Mouse (Mus musculus): Measurements from ENCODE around the gene Cabp4. TPM values are rescaled to one million over a fixed set of nuclear protein-coding genes. Genes with fewer than 3 reads are reported as not detected.

Cabp4 gene
- not detected for polyA plus RNA-seq (2017; shearing (Covaris generic))

GRCm38 (mm10) chr19:4143759-4144268 is at the start of gene Cabp4:
Gene Cabp4 (minus strand): TSS chr19:4144033.

GRCm38 (mm10) chr19:4191528-4192250 is 47.9 kb upstream of the Cabp4 start, which contains the start of gene Ppp1ca:
Gene Ppp1ca (plus strand): TSS chr19:4192065.

GRCm38 (mm10) chr19:4190831-4191334 is 47.0 kb upstream of the Cabp4 start, which contains the start of gene Tbc1d10c:
Gene Tbc1d10c (minus strand): TSS chr19:4191284.

DNA sequence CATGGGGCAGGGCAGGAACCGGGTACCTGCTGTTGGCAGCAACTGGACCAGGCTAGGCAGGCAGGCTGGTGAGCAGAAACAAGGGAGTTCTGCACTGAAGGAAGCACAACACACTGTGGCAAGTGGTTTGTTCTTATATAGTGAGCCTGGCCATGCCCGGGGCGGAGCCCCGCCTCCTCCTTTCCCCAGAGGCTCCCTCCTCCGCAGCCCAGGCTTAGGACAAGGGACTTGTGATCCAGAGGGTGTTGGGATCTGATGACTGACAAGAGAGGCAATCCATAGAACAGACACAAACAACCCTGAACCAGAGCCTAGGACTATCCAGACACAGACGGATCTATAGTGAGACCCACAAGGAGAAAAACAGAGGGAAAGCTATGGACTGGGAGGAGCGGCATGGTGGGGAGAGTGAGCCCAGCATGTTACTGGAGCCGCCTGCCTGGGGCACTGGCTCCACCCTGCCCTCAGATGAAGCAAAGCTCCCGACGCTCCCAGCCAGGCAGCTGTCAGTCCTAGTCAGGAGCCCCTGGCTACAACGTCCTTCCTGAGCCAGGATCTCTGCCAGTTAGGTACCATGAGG is 31.6 kb upstream of the Cabp4 start, which contains the start of gene Carns1:
Gene Carns1, minus strand, starts transcription at position 112 of the 580 bp plus-strand sequence.

DNA sequence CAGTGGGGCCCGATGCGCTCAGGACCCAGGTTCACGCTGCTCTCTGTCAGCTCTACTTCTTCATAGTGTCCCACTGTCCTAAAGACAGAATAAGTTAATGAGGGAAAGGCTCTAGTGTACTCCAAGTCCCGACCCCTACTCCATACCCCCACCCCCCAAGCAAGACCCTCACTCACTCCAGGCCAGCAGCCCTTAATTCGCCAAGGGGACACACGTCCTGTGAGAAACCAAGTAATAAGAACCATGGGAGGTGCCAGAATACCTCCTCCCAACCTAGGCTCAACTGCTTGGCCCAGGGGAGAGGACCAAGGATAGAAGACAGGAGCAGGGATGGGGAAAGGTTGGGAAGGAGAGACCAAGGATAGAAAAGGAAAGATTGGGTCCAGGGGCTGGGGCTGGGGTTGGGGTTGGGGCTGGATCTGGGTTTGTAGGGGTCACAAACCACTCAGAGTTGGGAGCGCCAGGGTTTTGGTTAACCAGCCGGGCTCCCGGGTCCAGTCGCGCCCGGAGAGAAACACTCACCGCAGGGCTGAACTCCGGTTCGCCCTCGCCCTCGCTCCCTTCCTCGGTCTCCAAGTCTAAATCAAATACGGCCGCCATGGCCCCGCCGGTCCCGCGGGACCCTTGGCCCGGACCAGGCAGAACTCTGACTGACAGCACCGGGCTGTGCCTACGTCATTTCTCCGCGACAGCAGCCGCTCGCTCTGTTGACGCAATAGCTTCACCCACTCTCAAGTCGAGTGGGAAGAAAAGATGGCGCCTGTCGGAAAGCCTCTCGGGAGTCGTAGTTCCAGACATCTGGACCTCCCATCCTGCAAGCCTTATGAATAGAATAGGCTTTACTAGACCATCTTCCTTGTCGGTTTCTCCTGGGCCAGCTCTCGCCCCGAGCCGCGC is 19.1 kb upstream of the Cabp4 start, which contains the start of gene Rps6kb2:
Gene Rps6kb2, minus strand, starts transcription at position 709 of the 897 bp plus-strand sequence.

DNA sequence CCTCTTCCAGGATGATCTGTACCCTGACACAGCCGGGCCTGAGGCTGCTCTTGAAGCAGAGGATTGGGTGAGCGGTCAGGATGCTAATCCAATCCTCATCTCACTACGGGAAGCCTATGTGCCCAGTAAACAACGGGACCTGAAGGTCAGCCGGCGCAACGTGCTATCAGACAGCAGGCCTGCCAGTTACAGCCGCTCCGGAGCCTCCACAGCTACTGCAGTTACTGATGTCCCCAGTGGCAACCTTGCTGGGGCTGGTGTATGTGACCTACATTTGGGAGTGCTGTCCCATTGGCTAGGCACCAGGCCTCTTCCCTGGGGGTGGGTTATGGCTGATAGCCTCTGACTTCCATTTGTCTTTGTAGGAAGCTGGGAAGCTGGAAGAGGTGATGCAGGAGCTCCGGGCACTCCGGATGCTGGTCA is 9.4 kb upstream of the Cabp4 start, which contains the start of gene Ptprcap:
Gene Ptprcap, plus strand, starts transcription at position 373 of the 423 bp plus-strand sequence.

GRCm38 (mm10) chr19:4148491-4148806 is 4.6 kb upstream of the Cabp4 start, which contains the start of gene Coro1b:
Gene Coro1b (plus strand): TSS chr19:4148619.

GRCm38 (mm10) chr19:4139446-4139845 is 4.4 kb downstream of the Cabp4 start, which contains the start of gene Gpr152:
Gene Gpr152 (plus strand): TSS chr19:4139787.

DNA sequence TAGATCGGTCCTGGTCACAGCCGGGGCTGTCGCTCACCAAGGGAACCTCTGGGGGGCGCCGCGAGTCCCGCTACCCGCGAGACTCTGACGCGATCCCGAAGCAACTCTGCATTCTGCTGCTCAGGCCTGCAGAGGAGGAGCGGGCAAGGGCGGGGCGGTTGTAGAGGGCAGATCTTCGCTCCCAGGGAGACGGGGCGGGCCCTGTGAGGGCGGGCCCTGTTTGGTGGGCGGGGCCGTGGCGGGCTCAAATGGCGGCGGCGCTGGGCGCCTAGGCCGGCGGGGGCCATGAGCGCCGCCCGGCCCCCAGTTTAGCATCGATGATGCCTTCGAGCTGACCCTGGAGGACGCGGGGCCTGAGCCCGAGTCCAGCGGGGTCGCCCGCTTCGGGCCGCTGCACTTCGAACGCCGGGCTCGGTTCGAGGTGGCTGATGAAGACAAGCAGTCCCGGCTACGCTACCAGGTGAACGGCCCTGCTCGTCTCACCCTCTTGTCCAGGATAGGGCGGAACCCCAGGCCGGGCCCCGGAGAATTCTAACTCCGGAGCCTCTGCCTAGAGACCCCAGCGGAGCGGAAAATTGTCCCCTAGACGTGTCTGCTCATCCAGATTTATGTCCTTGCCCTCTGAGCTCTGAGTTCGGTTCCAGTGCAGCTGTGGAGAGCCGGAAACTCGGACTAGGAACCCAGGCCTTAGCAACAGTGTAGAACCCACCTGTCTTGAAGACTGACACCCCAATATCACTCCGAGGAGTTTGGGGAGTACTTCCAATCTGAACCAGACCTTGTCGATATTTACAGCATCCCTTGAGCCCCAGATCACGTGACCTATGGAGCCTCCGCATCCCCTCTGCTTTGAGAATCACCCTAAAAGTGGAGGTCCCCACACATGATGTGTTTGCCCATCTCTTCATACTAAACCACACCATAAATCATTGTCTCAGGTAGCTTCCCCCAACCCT is 17.8 kb downstream of the Cabp4 start, which contains the start of gene Aip:
Gene Aip, minus strand, starts transcription at position 118 of the 956 bp plus-strand sequence.

GRCm38 (mm10) chr19:4099837-4100717 is 43.8 kb downstream of the Cabp4 start, which contains the start of gene Pitpnm1:
Gene Pitpnm1 (plus strand): TSS chr19:4099998.

DNA sequence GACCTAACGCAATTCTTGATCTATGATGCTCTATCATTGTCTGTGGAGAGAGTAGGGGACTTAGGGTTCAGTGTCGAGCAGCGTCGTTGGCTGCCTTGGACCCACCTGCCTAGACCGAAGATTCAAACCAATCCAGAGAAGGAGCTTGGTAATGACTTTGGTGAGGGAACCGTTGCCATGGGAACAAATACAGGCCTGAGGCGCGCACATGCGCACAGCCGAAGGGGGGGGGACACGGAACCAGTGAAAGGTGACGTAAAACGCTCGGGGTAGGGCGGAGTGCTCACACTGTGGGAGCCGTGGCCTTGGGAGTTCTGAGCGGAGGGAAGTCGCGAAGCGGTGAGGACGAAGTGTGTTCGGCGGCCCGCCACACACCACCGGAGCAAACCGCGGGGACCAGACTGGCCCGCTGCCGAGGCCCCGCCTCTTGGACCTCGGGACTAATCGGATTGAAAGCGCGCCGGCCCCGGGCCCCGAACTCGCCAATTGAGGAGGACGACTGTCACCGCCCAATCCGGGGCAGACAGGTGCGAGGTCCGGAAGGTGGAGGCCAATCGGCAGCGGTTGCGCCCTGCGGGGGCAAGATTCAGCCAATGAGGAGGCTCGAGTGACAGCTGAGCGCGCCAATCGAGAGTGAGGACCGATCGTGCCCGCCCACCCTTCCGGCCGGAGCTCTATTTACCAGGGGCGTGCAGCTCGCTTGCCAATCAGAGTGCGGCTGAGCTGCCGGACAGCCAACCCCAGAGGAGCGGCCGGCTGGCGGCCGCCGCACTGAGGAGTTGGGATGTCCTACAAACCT is 47.0 kb downstream of the Cabp4 start, which contains the start of gene Cdk2ap2:
Gene Cdk2ap2, plus strand, starts transcription at position 541 of the 799 bp plus-strand sequence.

Other genes with a start within 250 kb of the Cabp4 start
- 54.4 TPM for gene Tcirg1, start 236.9 kb downstream of the Cabp4 start, polyA plus RNA-seq (2017; shearing (Covaris generic))
- 91.3 TPM for gene Ndufs8, start 231.3 kb downstream of the Cabp4 start, polyA plus RNA-seq (2017; shearing (Covaris generic))
- gene Aldh3b1, start 214.2 kb downstream of the Cabp4 start, polyA plus RNA-seq (2017; shearing (Covaris generic)), result not detected
- 7.5 TPM for gene Unc93b1, start 208.8 kb downstream of the Cabp4 start, polyA plus RNA-seq (2017; shearing (Covaris generic))
- not detected for gene Aldh3b3, start 185.4 kb downstream of the Cabp4 start, polyA plus RNA-seq (2017; shearing (Covaris generic))
- not detected for gene Aldh3b2, start 171.7 kb downstream of the Cabp4 start, polyA plus RNA-seq (2017; shearing (Covaris generic))
- not detected for gene Acy3, start 157.5 kb downstream of the Cabp4 start, polyA plus RNA-seq (2017; shearing (Covaris generic))
- gene Tbx10, start 151.3 kb downstream of the Cabp4 start, polyA plus RNA-seq (2017; shearing (Covaris generic)), result not detected
- 14.6 TPM for gene Nudt8, start 143.5 kb downstream of the Cabp4 start, polyA plus RNA-seq (2017; shearing (Covaris generic))
- gene Gm49405, start 143.4 kb downstream of the Cabp4 start, polyA plus RNA-seq (2017; shearing (Covaris generic)), result 2.4 TPM
- gene Doc2g, start 140.7 kb downstream of the Cabp4 start, polyA plus RNA-seq (2017; shearing (Covaris generic)), result 3.3 TPM
- 141 TPM for gene Ndufv1, start 131.2 kb downstream of the Cabp4 start, polyA plus RNA-seq (2017; shearing (Covaris generic))
- gene Gstp1, start 106.0 kb downstream of the Cabp4 start, polyA plus RNA-seq (2017; shearing (Covaris generic)), result 324 TPM
- gene Gstp2, start 98.0 kb downstream of the Cabp4 start, polyA plus RNA-seq (2017; shearing (Covaris generic)), result 0.68 TPM
- gene Gstp3, start 84.5 kb downstream of the Cabp4 start, polyA plus RNA-seq (2017; shearing (Covaris generic)), result 51.2 TPM
- gene Cabp2, start 62.5 kb downstream of the Cabp4 start, polyA plus RNA-seq (2017; shearing (Covaris generic)), result not detected
- 471 TPM for gene Cdk2ap2, start 46.9 kb downstream of the Cabp4 start, polyA plus RNA-seq (2017; shearing (Covaris generic))
- gene Pitpnm1, start 44.0 kb downstream of the Cabp4 start, polyA plus RNA-seq (2017; shearing (Covaris generic)), result 270 TPM
- gene Aip, start 18.2 kb downstream of the Cabp4 start, polyA plus RNA-seq (2017; shearing (Covaris generic)), result 197 TPM
- 0.11 TPM for gene Gpr152, start 4.2 kb downstream of the Cabp4 start, polyA plus RNA-seq (2017; shearing (Covaris generic))
- gene Coro1b, start 4.6 kb upstream of the Cabp4 start, polyA plus RNA-seq (2017; shearing (Covaris generic)), result 183 TPM
- 239 TPM for gene Ptprcap, start 9.6 kb upstream of the Cabp4 start, polyA plus RNA-seq (2017; shearing (Covaris generic))
- gene Rps6kb2, start 19.3 kb upstream of the Cabp4 start, polyA plus RNA-seq (2017; shearing (Covaris generic)), result 50.3 TPM
- gene Carns1, start 31.4 kb upstream of the Cabp4 start, polyA plus RNA-seq (2017; shearing (Covaris generic)), result 45.8 TPM
- 455 TPM for gene Tbc1d10c, start 47.3 kb upstream of the Cabp4 start, polyA plus RNA-seq (2017; shearing (Covaris generic))
- gene Ppp1ca, start 48.0 kb upstream of the Cabp4 start, polyA plus RNA-seq (2017; shearing (Covaris generic)), result 718 TPM
- 37.1 TPM for gene Rad9a, start 57.6 kb upstream of the Cabp4 start, polyA plus RNA-seq (2017; shearing (Covaris generic))
- gene Clcf1, start 70.2 kb upstream of the Cabp4 start, polyA plus RNA-seq (2017; shearing (Covaris generic)), result 49.3 TPM
- not detected for gene AC109138.7, start 70.3 kb upstream of the Cabp4 start, polyA plus RNA-seq (2017; shearing (Covaris generic))
- gene Pold4, start 87.9 kb upstream of the Cabp4 start, polyA plus RNA-seq (2017; shearing (Covaris generic)), result 94.9 TPM
- 0.78 TPM for gene Ssh3, start 125.1 kb upstream of the Cabp4 start, polyA plus RNA-seq (2017; shearing (Covaris generic))
- gene Ankrd13d, start 139.1 kb upstream of the Cabp4 start, polyA plus RNA-seq (2017; shearing (Covaris generic)), result 9.1 TPM
- gene Grk2, start 162.2 kb upstream of the Cabp4 start, polyA plus RNA-seq (2017; shearing (Covaris generic)), result 274 TPM

Measured in naive thymus-derived CD4-positive, alpha-beta T cell, adult 5 months (primary cell).